Mouse (Mus musculus) heart, adult 9 months (tissue): ENCODE data around the gene Lrch1.

ENCODE experiments used
- DNase-seq, 2 experiments: peaks; one replicate each; pipeline ENCODE4 v3.0.0; 2022; ENCODE audit warnings: low spot score in 2 of 2

The Lrch1 gene

DNA sequence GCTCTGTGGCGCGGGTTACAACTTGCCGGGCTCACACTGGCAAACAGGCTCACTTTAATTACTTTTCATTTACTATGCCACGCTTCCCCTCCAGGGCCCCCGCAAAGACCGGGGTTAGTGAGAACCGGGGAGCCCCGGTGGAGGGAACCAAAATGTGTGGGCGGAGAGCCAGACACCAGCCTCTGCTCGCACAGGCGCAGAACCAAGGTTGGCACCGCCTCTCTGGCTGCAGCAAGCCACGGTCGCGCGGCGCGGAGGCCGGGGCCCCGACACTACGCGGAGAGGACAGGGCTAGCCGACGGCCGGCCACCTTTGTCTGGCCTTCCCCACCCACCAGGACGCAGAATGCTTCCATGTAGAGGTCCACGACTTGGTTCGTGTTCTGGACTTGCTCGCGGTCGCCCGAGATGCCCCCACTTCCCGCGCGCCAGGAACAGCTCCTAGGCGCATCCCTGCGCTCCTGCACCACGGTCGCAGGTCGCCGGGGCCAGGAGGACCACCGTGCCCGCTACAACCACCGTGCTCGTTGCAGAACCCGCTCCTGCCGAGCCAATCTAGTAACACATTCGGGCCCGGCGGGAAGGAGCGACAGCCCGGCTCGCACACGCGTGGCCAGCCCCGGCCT is 813 bp downstream of the Lrch1 start:
- peak; percentile 82 to 83 for DNase-seq

DNA sequence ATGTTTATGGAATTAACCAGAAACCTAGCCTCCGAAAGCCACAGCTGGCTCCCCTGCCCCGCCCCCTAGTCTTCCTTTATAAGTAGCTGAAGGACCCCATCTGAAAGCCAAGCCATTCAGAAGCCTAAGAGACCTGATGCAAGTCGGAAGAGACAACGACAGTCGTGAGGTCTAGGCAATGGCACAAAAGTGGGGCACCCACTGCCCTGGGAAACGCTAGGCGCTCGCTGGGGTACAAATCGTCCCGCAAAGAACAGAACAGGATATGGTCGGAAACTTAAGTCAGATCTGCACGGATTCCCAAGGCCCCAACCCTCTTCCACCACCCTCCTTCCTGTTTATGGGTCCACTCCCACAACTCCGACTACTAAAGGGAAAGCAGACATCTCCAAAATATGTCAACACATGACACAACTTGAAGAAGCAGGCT is 1.3 kb downstream of the Lrch1 start:
- peak; percentile 33 to 68 for DNase-seq

- DNase-seq: no peak
These were observed 2.1 kb downstream of the Lrch1 start for GRCm38 (mm10) chr14:74945266-74946215.

- DNase-seq: no peak
These were observed 3.4 kb downstream of the Lrch1 start for GRCm38 (mm10) chr14:74944128-74944755.

DNA sequence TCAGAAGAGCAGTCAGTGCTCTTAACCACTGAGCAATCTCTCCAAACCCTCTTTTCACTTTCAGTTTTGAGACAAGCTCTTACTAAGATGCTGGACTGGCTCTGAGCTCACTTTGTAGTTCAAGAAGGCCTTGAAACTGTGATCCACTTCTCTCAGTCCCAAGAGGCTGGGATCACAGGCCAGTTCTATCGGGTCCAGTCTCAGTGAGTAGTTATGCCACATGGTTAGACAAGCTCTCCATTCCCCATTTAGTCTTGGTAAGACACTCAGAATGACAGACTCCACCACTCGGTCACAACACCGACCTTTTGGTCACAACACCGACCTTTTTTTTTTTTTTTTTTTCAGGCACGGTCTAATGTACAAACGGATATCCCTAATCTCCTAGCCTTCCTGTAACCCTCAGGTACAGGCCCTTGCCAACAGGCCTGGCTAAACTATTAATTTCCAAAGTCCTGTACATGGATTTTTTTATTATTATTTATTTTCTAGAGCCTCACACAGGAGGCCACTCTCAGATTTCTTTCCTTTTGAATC is 4.0 kb downstream of the Lrch1 start:
- no peak for DNase-seq

GRCm38 (mm10) chr14:74943024-74943423 is 4.7 kb downstream of the Lrch1 start:
- DNase-seq: no peak

- DNase-seq: no peak
These were observed 6.1 kb downstream of the Lrch1 start for GRCm38 (mm10) chr14:74941591-74941990.

GRCm38 (mm10) chr14:74940741-74941140 is 6.9 kb downstream of the Lrch1 start:
- DNase-seq: no peak

DNA sequence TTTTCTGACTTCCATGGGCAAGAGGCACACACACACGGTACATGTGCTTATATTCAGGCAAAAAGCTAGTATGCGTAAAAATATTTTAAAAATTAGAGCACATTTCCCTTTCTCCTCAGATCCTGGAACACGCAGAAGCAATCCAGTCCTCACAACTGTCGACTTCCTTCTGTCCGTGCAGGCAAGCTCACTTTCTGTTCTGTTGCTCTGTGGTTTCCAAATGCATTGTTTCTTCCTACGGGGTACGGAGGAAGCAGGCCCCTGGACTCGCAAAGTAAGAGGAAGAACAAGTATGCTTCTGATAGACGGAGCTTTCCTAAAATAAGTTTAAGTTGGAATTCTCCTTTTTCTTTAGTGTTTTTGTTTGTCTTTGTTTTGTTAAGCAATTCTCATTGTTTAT is 8.3 kb downstream of the Lrch1 start:
- DNase-seq: peak in 1 of 2 experiments; percentile 42

- no peak for DNase-seq
These were observed 8.8 kb downstream of the Lrch1 start for GRCm38 (mm10) chr14:74938896-74939295.

DNA sequence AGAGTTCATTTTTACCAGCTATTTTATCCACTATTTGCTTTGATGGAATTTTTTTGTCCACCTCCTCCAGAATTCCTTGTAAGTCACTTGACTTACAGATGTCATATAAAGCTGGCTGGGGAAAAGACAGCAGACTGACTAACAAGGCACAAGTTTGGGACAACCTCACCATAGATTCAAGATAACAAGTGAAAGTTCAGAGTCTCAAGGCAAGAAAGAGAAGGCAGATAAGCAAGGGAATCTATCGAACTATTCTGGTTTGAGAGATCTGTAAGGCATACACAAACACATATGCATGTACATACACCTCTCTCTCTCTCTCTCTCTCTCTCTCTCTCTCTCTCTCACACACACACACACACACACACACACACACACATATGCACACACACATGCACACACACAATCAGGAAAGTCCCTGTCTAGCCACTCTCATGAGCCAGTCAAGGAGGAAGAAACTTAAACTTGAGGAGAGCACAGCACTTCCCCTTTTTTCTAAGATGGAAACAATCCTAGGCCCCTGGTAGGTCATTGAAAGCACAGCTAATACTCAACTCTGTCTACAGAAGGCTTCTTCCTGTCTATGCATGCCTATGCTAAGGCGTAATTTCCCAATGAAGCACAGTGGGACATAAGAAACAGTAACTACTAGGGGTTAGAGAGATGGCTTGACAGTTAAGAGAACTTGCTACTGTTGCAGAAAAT is 11.0 kb downstream of the Lrch1 start:
- no peak for DNase-seq

DNA sequence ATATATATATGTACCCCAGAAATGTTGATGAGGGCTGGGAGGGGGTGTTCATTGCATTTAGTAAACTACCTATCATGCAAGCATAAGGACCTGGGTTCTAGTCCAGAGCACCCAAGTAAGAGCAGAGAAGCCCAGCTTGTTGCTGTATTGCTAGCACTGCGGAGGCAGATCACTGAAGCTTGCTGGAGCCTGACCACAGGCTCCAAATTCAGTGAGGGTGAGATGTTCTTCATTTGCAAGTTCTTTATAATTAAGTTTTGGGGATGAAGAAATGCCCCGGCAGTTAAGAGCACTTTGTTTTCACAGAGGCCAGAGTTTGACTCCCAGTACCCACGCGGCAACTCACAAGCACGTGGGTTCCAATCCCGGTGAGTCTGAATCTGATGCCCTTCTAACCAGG is 12.6 kb downstream of the Lrch1 start:
- DNase-seq: no peak

DNA sequence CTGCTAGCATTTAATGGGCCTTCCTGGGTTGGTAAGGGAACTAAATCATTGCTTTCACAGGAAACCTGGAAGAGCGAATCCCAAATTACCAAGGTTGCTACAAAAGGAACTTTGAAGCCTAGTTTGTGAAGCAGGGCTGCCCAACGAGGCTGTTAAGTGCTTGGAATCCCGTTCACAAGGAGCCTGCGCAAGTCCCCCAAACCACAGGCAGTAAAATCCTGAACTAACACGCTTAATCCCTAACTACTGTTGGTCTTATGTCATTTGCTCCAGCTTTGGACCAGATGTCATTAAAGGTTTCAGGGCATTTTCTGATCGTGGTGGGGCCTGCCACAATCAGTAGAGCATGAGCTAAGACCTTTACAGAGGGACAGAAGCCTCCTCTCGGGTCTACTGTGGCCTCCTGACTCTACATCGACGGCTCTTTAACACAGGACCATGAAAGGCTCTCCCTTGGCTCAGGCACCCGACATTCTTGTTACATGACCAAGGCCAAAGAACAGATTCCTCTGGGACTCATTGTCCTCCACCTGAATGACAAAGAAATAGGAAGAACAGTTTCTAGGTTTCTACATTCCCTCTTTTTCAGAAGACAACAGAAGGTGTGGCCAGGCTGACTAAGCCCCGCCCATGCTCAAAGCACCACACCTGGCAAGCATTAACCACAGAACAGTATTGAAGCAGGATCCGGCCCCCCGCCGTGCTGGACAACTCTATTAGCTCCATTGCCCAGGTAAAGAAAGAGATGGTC is 13.5 kb downstream of the Lrch1 start:
- DNase-seq: peak in 1 of 2 experiments; percentile 42

DNA sequence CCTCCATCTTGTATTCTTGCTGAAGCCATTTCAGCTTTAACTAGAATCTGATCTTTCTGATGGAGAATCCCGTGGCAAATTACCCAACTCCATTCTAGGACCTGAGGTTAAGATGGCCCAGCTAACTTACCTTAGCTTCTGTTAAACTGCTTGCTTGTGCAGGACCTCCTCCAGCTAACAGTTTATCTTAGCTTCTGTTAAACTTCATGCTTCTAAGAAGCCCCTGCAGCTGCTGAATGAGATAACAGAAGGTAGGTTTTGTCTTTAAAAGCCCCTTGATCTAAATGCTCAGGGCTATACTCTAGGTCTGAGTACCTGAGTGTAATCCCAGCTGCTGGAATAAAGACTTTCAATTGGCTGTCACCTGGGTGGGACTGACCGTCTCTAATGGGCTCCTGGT is 17.9 kb downstream of the Lrch1 start:
- DNase-seq: no peak

- DNase-seq: no peak
These were observed 18.8 kb downstream of the Lrch1 start for GRCm38 (mm10) chr14:74928809-74929432.

DNA sequence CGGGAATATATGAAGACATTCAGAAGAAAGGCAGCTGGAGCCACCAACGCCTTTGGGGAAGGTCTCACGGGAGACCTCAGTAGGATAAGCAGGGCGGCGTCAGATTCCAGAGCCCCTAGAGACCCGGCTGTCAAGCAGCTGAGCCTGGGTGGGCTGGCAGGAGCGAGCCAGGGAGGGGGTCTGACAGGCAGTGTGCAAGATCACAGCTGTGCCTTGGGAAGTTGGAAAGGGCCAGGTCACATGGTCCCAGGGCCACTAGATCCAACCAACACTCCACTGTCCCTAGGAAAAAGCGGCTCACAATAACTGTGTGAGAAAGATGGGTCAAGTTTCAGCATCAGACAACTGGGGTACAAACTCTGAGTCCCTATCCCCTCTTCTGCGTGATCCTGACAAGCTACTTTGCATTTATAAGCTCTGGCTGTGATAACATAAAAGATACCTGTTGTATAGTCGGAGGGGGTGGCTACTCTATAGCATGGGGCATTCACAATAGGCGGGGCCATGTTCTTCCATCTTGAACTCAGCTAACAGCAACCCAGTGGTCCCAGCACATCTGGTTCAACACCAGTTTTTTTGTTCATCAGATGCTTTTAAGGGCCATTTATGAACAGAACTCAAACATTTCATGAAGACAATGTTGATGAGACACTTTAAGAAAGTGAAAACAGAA is 20.6 kb downstream of the Lrch1 start:
- DNase-seq: peak in 1 of 2 experiments; percentile 47

GRCm38 (mm10) chr14:74925951-74926517 is 21.6 kb downstream of the Lrch1 start:
- no peak for DNase-seq

DNA sequence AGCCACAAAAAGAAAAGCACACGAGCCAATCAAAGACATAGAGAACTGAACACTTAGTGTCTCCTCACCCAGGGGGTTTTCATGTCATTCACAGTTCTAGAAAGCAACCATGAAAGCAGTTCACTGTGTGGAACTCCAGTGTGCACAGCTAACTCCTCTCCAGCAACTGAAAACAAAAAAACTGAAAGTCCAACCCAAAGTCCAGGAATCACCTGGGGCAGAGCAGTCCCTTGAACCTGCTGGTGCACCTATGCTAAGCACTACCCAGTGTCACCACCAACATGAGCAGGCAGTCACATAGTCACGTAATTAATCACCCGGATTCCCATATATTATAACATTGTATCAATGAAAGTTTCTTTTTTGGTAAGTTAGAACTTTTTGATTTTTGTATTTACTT is 23.2 kb downstream of the Lrch1 start:
- no peak for DNase-seq

DNA sequence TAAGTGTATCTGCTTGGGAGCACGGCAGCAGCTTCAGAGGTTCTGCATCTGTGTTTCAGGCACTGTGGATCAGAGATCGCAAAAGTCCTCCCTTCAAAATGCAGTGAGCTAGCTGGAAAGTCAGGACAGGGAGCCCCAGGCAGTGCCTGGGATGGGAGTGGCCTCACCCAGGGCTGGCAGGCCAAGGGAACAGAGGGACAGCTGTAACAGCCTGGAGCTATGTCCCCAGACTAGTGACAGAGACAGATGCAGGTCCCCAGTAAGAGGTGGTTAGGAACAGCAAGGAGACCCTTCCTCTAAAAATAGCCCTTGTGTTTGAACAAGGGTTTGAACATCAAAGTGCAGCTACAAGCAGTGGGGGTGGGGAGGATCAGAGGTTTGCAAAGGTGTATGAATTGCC is 23.6 kb downstream of the Lrch1 start:
- DNase-seq: no peak
